Mouse (Mus musculus): ENCODE results near the gene Fam136a.

DNA sequence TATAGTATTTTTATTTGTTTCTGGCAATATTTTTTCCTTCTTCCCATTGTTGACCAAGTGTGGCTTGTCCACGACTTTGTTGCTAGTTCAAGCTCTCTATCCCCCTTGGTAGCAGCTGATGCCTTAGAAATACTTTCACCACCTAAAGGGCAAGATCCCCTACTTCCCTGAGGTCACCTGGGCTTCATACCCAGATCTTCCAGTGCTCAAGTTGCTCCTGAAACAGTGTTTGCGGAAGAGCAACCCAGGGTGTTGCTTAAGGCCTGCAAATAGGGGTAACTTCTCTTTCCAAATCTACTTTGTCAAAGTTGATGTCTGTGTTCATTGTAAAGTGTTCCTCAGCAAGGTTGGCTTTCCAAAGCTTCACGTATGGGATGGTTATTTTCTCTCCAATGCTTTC is 53.8 kb downstream of the Fam136a start:
- TF ChIP-seq CTCF (conservative IDR thresholded peaks at IDR 0.05; ENCODE audit: low read length): no peak
- no peak for TF ChIP-seq NANOG (IDR thresholded peaks at IDR 0.05; ENCODE audit: borderline replicate concordance, low read length)

All from E14TG2a.4 (cell line).